Mouse (Mus musculus): ENCODE results near the gene Pde7b.

DNA sequence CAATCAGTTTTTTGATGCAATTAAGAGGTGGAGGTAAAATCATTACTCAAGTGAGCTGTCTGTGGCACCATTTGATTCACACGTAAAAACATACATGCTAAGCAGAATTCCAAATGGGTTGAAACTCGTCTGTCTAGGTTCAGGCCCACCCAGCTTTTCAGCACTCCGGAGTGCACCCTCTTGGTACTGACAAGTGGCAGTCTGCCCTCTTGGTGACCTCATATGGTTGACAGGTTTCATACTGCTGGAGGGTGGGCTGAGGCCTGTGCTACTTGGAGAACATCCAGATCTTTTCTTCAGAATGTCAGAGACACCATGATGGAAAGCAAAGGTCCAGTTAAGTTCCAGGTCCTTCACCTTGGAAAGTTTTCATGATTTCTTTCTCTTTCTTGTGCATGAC is 265.7 kb downstream of the Pde7b start:
- no peak for TF ChIP-seq CTCF (IDR thresholded peaks at IDR 0.05; ENCODE audit: low read depth, low read length)
- no peak for TF ChIP-seq POLR2A (IDR thresholded peaks at IDR 0.05; ENCODE audit: borderline replicate concordance, low read depth, low read length)
